Mouse (Mus musculus): Measurements from ENCODE around the gene Lmcd1. TPM values are rescaled to one million over a fixed set of nuclear protein-coding genes. Genes with fewer than 3 reads are reported as not detected.
"Not testable (repeated sequence)": the region's sequence is repeated elsewhere in the genome, so short reads cannot be mapped to it uniquely, and the experiment has no call there.

Lmcd1 gene
- 10 to 100 TPM in 1 of 2 experiments, 1 to 10 TPM in 1; 9.4 to 11.6 TPM for total RNA-seq (2021)

- intact Hi-C loops (cut with DNase I): no loop called here
These were observed at the start of gene Lmcd1 for GRCm38 (mm10) chr6:112273501-112274205. TSS of gene Lmcd1 (plus strand) at chr6:112273758.

GRCm38 (mm10) chr6:112223877-112224632, 49.5 kb upstream of the Lmcd1 start:
- DNase-seq (ENCODE audit: low spot score in 2 of 2): peak; percentile 36 to 44
- intact Hi-C loops (cut with DNase I): no loop called here

More at GRCm38 (mm10) chr6:112273501-112274205, at the start of gene Lmcd1:
- DNase-seq (ENCODE audit: low spot score in 2 of 2): peak; percentile 72 to 76

GRCm38 (mm10) chr6:112236775-112237174, 36.8 kb upstream of the Lmcd1 start:
- intact Hi-C loops (cut with DNase I): no loop called here
- peak; percentile 25 to 38 for DNase-seq (ENCODE audit: low spot score in 2 of 2)

- DNase-seq (ENCODE audit: low spot score in 2 of 2): no peak
- intact Hi-C loops (cut with DNase I): no loop called here
These were observed 31.3 kb upstream of the Lmcd1 start for GRCm38 (mm10) chr6:112242216-112242615.

- no peak for DNase-seq (ENCODE audit: low spot score in 2 of 2)
- intact Hi-C loops (cut with DNase I): no loop called here
These were observed 27.9 kb upstream of the Lmcd1 start for GRCm38 (mm10) chr6:112245639-112246038.

- intact Hi-C loops (cut with DNase I): no loop called here
These were observed 26.9 kb upstream of the Lmcd1 start for GRCm38 (mm10) chr6:112246636-112247035.

GRCm38 (mm10) chr6:112253943-112254342, 19.6 kb upstream of the Lmcd1 start:
- intact Hi-C loops (cut with DNase I); DNase-seq (ENCODE audit: low spot score in 2 of 2): not testable (repeated sequence)

More at GRCm38 (mm10) chr6:112246636-112247035, 26.9 kb upstream of the Lmcd1 start:
- no peak for DNase-seq (ENCODE audit: low spot score in 2 of 2)

- DNase-seq (ENCODE audit: low spot score in 2 of 2): no peak
- intact Hi-C loops (cut with DNase I): no loop called here
These were observed 18.6 kb upstream of the Lmcd1 start for GRCm38 (mm10) chr6:112254967-112255366.

- no peak for DNase-seq (ENCODE audit: low spot score in 2 of 2)
- intact Hi-C loops (cut with DNase I): no loop called here
These were observed 18.0 kb upstream of the Lmcd1 start for GRCm38 (mm10) chr6:112255388-112256225.

GRCm38 (mm10) chr6:112256599-112256998, 17.0 kb upstream of the Lmcd1 start:
- no peak for DNase-seq (ENCODE audit: low spot score in 2 of 2)
- intact Hi-C loops (cut with DNase I): no loop called here

- no peak for DNase-seq (ENCODE audit: low spot score in 2 of 2)
- intact Hi-C loops (cut with DNase I): no loop called here
These were observed 12.5 kb upstream of the Lmcd1 start for GRCm38 (mm10) chr6:112261089-112261488.

- DNase-seq (ENCODE audit: low spot score in 2 of 2): no peak
- intact Hi-C loops (cut with DNase I): no loop called here
These were observed 9.2 kb upstream of the Lmcd1 start for GRCm38 (mm10) chr6:112264321-112264720.

GRCm38 (mm10) chr6:112266631-112267030, 6.9 kb upstream of the Lmcd1 start:
- intact Hi-C loops (cut with DNase I): no loop called here
- DNase-seq (ENCODE audit: low spot score in 2 of 2): peak; percentile 46 to 47

- DNase-seq (ENCODE audit: low spot score in 2 of 2): no peak
- intact Hi-C loops (cut with DNase I): no loop called here
These were observed 5.7 kb upstream of the Lmcd1 start for GRCm38 (mm10) chr6:112267661-112268357.

GRCm38 (mm10) chr6:112274261-112275055, 900 bp downstream of the Lmcd1 start:
- intact Hi-C loops (cut with DNase I): no loop called here
- DNase-seq (ENCODE audit: low spot score in 2 of 2): peak; percentile 32 to 37

- intact Hi-C loops (cut with DNase I): no loop called here
- DNase-seq (ENCODE audit: low spot score in 2 of 2): no peak
These were observed 2.2 kb downstream of the Lmcd1 start for GRCm38 (mm10) chr6:112275731-112276245.

- intact Hi-C loops (cut with DNase I): no loop called here
- DNase-seq (ENCODE audit: low spot score in 2 of 2): no peak
These were observed 5.2 kb downstream of the Lmcd1 start for GRCm38 (mm10) chr6:112278805-112279204.

GRCm38 (mm10) chr6:112280161-112280560, 6.6 kb downstream of the Lmcd1 start:
- intact Hi-C loops (cut with DNase I): loop anchor here (5.0 kb wide), 1 partner anchor 63 kb away; no protein-coding TSS in a partner anchor
- no peak for DNase-seq (ENCODE audit: low spot score in 2 of 2)

All from left cerebral cortex, postnatal 36 days (tissue).